Mouse (Mus musculus) neutrophil, adult 65 days (primary cell): Measurements from ENCODE around the gene Il5ra. TPM values are rescaled to one million over a fixed set of nuclear protein-coding genes. Genes with fewer than 3 reads are reported as not detected.

ENCODE experiments used
- total RNA-seq: library from RNA; stranded (reverse); gene quantifications from 2 replicates; pipeline ENCODE4 v1.2.4, GENCODE M21; 2023

The Il5ra gene
- 0.32 TPM in 1 of 2 replicates, not detected in the other for total RNA-seq

GRCm38 (mm10) chr6:106748887-106749388 lies at the start of gene Il5ra:
TSS of gene Il5ra (minus strand) at chr6:106749037.

GRCm38 (mm10) chr6:106768640-106769289 lies 19.9 kb upstream of the Il5ra start, which contains the start of gene Trnt1:
TSS of gene Trnt1 (plus strand) at chr6:106769120.

Other genes with a start within 250 kb of the Il5ra start
- 37.7 and 45.7 TPM in 2 replicates for gene Trnt1, start 20.1 kb upstream of the Il5ra start, total RNA-seq
- 32.0 and 52.0 TPM in 2 replicates for gene Crbn, start 51.0 kb upstream of the Il5ra start, total RNA-seq